Mouse (Mus musculus) forebrain, embryonic 16.5 days (tissue): ENCODE data around the gene Pax3. TPM values are rescaled to one million over a fixed set of nuclear protein-coding genes. Genes with fewer than 3 reads are reported as not detected.

Experiments used
- ATAC-seq: fragments of 200-750 bp; cut with Nextera tagmentation; 2 replicates; pipeline ENCODE4 v1.8.0; 2017; ENCODE audit warnings: mild to moderate bottlenecking, moderate library complexity
- H3K27ac ChIP-seq: fragments of 300-500 bp; sonication (generic); 2 replicates; pipeline ENCODE4 v1.5.1; 2014; ENCODE audit warnings: low read length, control low read depth
- H3K27me3 ChIP-seq: fragments of 300-500 bp; sonication (generic); replicated peaks from 2 replicates; pipeline ENCODE4 v1.6.1; 2014; ENCODE audit warnings: low read length; ENCODE audit not compliant: control insufficient read depth, insufficient read depth
- H3K36me3 ChIP-seq: fragments of 300-500 bp; sonication (generic); 2 replicates; pipeline ENCODE4 v1.6.1; 2014; ENCODE audit not compliant: control insufficient read depth, insufficient read depth
- H3K4me1 ChIP-seq: fragments of 300-500 bp; sonication (generic); replicated peaks from 2 replicates; pipeline ENCODE4 v1.6.1; 2014; ENCODE audit warnings: low read length; ENCODE audit not compliant: control insufficient read depth, insufficient read depth
- H3K4me2 ChIP-seq: fragments of 300-500 bp; sonication (generic); 2 replicates; pipeline ENCODE4 v1.6.1; 2014; ENCODE audit warnings: mild to moderate bottlenecking, low read length, control low read depth
- H3K4me3 ChIP-seq: fragments of 300-500 bp; sonication (generic); replicated peaks from 2 replicates; pipeline ENCODE4 v1.5.1; 2014; ENCODE audit warnings: mild to moderate bottlenecking, low read length, control low read depth
- H3K9ac ChIP-seq: fragments of 300-500 bp; sonication (generic); replicated peaks from 2 replicates; pipeline ENCODE4 v1.6.1; 2014; ENCODE audit warnings: low read depth, low read length, control low read depth
- H3K9me3 ChIP-seq: fragments of 300-500 bp; sonication (generic); 2 replicates; pipeline ENCODE4 v1.6.1; 2016; ENCODE audit warnings: low read length; ENCODE audit not compliant: control insufficient read depth
- WGBS: fragments of 180-500 bp; shearing (Covaris S2); extraction: QIAGEN DNeasy Blood & Tissue Kit; methylation state at CpG from one replicate; pipeline ENCODE4 v1.1.7; 2014; 5-methylcytosine and 5-hydroxymethylcytosine counted together
- polyA plus RNA-seq: library from polyadenylated mRNA; unstranded; fragments of >200 nt; fragmentation: Nextera tagmentation; extraction: Ambion mirVana; gene quantifications from 2 replicates; pipeline ENCODE4 v1.2.1, GENCODE M21; 2015

The Pax3 gene
- polyA plus RNA-seq, 1 experiment from 2014 or later = not detected

DNA sequence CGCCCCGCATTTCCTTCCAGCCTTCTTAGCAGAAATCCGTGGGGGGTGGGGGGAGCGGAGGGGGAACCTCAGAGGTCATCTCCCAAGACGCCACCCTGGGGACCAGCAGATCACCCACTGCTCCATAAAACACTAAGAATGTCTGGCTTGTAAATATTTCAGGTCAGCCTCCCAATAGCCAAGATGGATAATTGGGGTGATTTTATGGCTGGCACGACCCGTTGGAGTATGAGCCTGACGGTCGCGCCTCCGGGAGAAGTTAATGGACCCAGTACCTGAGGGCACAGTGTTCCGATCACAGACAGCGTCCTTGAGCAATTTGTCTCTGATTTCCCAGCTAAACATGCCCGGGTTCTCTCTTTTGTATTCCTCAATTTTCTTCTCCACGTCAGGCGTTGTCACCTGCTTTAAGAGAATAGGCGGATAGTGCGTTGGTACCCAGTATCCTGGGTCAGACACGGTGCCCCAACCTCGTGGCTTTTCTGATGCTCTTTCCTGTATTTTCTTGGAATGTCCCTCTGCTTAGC, 3.4 kb downstream of the Pax3 start:
- Histone ChIP-seq H3K4me1 (peaks cover 23% of the 10 kb centered on the region), H3K27me3 (peaks cover 93% of the 10 kb centered on the region), H3K27ac (no peak overlapping the region), H3K9me3 (no peaks in the 10 kb centered on the region), H3K9ac (no peak overlapping the region), H3K36me3 (no peaks in the 10 kb centered on the region), H3K4me3 (no peak overlapping the region), H3K4me2 (no peak overlapping the region)
- WGBS = 2% methylated on average over 20 of the region's 20 CpGs
- no peak for ATAC-seq

DNA sequence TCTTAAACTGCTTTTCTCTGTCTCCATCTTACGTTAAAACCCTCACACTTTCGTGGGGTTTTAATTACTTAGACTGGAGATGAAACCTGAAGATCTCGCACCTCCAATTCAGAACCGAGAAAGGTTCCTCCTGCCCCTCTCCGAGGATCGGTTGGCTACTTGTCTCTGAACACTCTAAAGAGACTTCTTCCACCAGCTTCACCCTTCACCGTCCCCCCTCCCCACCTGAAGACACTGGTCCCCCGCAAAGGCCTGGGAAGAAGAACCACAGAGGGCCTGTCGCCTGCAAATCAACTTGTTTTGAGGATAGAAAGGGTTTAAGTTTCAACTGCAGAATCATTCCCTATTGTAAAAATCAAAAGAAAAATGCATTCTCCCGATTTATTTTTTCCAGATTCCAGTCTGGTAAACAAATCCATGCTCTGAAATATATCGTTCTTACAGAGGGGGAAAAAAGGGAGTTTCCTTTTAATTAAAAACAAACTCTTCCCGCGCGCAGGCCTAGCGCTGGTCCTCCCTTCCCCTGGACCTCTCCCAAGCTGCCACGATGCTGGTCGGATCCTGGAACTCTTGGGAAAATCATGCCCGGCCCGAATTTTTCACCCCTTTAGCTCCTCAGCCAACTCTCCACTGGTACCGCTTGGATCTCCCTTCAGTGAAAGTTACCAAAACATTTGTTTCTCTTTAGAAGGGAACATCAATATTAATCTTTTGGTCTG, 4.0 kb downstream of the Pax3 start:
- Histone ChIP-seq H3K4me3 (no peak overlapping the region), H3K27ac (no peak overlapping the region), H3K36me3 (no peaks in the 10 kb centered on the region), H3K27me3 (peaks cover 93% of the 10 kb centered on the region), H3K9ac (no peak overlapping the region), H3K4me1 (peaks cover 23% of the 10 kb centered on the region), H3K4me2 (no peak overlapping the region), H3K9me3 (no peaks in the 10 kb centered on the region)
- ATAC-seq = no peak
- WGBS = 13% methylated on average over 20 of the region's 20 CpGs

DNA sequence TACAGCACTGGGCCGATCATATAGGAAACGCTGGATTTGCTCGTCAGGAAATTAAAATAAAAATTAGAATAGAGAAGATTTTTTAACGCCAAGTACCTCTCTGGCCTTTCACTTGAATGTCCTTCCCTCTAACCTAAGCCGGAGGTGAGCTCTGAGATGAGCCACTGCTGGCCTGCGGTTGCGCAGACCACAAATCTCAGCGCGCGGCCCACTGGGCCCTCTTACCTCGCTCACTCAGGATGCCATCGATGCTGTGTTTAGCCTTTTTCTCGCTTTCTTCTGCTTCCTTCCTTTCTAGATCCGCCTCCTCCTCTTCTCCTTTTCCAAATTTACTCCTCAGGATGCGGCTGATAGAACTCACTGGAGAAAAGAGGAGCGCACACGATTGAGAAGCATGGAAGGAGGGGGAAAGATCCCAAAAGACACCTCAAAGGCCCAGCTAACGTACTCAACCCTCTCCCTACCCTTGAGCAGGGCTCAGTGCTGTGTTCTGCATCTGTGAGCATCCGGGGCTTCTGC, 4.7 kb downstream of the Pax3 start:
- 20% methylated on average over 19 of the region's 19 CpGs for WGBS
- H3K4me1 ChIP-seq = peaks cover 23% of the 10 kb centered on the region
- no peak for ATAC-seq
- no peaks in the 10 kb centered on the region for H3K9me3 ChIP-seq
- H3K27me3 ChIP-seq = peaks cover 93% of the 10 kb centered on the region
- H3K4me2 ChIP-seq = no peak overlapping the region
- H3K27ac ChIP-seq = no peak overlapping the region
- no peaks in the 10 kb centered on the region for H3K36me3 ChIP-seq
- H3K9ac ChIP-seq = no peak overlapping the region
- H3K4me3 ChIP-seq = no peak overlapping the region

DNA sequence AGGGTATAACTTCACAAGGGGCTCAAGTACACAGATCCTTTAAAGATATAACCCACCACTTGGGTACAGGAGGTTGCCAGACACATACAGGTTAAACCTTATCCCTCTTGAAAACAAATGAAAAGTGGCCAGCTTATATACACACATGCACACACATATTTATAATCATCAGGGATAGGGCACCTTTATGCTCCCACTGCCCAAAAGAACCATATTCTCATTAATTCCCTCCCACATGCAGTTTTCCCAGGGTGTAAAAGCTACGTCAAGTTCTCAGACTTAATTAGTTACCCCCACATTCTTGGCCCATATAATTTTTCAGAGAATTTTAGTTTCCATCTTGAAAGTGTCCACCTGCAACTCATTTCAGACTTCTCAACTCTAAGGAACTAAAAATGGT, 5.2 kb downstream of the Pax3 start:
- no peak for ATAC-seq
- no peak overlapping the region for H3K4me2 ChIP-seq
- H3K9me3 ChIP-seq = no peaks in the 10 kb centered on the region
- peaks cover 93% of the 10 kb centered on the region for H3K27me3 ChIP-seq
- no peaks in the 10 kb centered on the region for H3K36me3 ChIP-seq
- no peak overlapping the region for H3K27ac ChIP-seq
- no peak overlapping the region for H3K4me3 ChIP-seq
- H3K9ac ChIP-seq = no peak overlapping the region
- WGBS = 56% methylated on average over 1 of the region's 1 CpGs
- H3K4me1 ChIP-seq = peaks cover 20% of the 10 kb centered on the region

DNA sequence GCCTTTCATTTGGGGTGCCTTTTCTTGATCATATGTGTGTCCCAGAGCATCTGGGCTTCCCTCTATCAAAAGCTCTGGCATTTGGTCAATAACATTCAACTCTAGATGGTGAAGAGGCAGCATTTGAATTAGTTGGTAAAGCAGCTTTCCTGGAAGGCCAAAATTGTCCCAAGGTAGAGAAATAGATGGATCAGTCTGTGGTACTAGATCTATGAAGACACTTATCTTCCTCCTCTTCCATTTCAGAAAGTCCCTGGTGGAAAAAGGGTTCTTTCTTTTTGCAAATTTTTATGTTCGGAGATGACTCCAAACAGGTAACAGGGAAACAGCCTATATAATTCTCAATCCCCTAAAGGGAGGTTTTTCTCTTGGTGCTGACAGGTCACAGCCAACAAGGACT, 5.6 kb downstream of the Pax3 start:
- no peak overlapping the region for H3K4me3 ChIP-seq

DNA sequence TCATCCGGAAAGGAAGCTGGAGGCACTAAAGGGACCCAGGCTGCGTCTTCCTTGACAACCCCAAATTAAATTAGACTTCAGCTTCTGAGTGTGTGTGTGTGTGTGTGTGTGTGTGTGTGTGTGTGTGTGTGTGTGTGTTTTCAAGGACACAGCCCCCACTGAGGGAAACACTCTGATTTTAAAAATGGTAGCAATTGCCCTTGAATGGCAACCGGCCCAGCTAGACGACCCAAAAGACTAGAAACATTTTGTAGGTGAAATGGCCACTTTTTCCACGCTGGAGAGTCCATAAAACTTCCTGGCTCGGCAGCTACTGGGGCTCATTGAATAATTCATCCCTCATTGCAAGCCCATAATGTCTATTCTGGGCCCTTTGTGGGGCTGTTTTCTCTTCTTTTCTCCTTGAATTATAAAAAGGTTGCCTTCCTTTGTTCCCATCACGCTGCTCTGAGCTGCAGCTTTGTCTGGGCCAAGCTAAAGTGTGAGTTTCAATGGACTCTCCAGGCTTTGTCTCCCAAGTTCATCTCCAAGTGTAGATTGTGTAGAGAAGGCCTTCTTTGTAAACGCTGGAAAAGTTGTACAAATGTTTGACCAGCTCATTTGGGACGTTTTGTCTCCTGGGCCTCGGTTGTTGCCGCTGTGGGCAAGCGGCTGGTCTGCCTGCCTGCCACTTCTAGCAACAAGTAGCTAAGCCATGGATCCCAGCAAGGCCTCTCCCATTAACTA, 6.4 kb downstream of the Pax3 start:
- Histone ChIP-seq H3K27me3 (peaks cover 91% of the 10 kb centered on the region), H3K27ac (no peak overlapping the region), H3K36me3 (no peaks in the 10 kb centered on the region), H3K4me1 (peaks cover 15% of the 10 kb centered on the region), H3K9me3 (no peaks in the 10 kb centered on the region), H3K9ac (no peak overlapping the region), H3K4me2 (no peak overlapping the region), H3K4me3 (no peak overlapping the region)
- peak; percentile 24; the same call in 1 of the 2 replicates for ATAC-seq
- 3% methylated on average over 12 of the region's 12 CpGs for WGBS

More for the DNA sequence above, 5.6 kb downstream of the Pax3 start:
- 79% methylated on average over 1 of the region's 1 CpGs for WGBS
- Histone ChIP-seq H3K4me2 (no peak overlapping the region), H3K27me3 (peaks cover 92% of the 10 kb centered on the region), H3K36me3 (no peaks in the 10 kb centered on the region), H3K9ac (no peak overlapping the region), H3K27ac (no peak overlapping the region), H3K4me1 (peaks cover 15% of the 10 kb centered on the region), H3K9me3 (no peaks in the 10 kb centered on the region)
- no peak for ATAC-seq

DNA sequence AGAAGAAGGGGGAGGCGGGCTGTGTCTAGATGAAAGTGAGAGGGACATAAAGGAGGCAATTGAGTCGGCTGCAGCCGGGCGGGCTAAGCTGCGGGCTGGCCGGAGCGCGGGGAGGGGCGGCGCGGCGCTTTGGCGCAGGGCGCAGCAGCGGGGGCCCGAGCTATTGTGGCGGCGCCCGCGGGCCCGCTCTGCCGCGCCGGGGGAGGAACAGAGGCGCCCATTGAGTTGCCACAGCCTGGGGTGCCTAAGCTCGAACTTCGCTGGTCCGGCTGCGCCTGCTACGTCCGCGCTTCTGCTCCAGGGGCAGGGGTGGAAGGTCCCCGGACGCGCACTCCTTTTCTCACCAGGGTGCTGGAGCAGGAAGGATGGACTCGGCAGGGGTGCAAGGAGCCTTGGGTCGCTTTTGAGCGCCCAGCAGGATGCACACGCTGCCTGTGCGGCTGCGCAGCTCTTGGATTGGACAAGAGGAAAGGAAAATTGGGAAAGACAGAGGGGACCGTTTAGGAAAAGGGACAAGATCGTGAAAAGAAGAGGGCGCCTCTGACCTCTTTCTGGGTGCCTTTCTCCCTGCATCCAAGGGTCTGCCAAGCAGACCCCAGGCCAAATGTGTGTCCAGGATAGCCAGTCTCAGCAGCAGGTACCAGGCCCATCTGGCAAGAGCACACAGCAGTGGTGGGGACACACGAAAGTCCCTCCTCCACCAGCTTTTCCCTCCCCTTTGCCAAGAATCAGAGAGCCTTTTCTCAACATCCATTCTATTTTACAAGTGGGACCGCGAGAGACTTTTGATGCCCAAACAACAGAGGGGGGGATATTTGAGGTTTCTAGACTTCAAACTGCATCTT, 7.2 kb downstream of the Pax3 start:
- Histone ChIP-seq H3K4me3 (peak overlapping the region; percentile 13), H3K4me2 (peak overlapping the region; percentile 44), H3K9me3 (no peaks in the 10 kb centered on the region), H3K36me3 (no peaks in the 10 kb centered on the region), H3K27me3 (peaks cover 93% of the 10 kb centered on the region), H3K9ac (no peak overlapping the region), H3K4me1 (peaks cover 15% of the 10 kb centered on the region), H3K27ac (no peak overlapping the region)
- WGBS = under 1% methylated on average over 35 of the region's 47 CpGs
- ATAC-seq = peak; percentile 76

DNA sequence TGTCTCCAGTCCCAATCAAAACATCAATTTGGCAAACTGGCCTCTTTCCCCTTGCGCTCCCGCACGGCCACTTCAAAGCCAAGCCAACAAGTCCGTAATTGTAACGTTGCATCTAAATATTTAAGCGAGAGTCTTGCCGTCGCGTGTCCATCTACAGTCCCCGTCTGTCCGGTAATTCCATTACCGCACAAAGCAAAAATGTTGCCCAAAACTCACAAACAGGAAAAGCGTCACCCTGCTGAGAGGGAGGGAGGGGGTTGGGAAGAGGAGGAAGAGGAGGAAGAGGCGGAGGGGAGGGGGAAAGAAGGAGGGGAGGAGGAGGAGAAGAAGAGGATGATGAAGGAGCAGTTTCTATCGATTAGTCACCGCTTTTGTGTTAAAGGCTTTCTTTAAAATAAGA, 7.9 kb downstream of the Pax3 start:
- ATAC-seq = no peak
- H3K27ac ChIP-seq = no peak overlapping the region
- WGBS = 1% methylated on average over 16 of the region's 16 CpGs
- no peaks in the 10 kb centered on the region for H3K9me3 ChIP-seq
- no peaks in the 10 kb centered on the region for H3K36me3 ChIP-seq
- peak overlapping the region; percentile 44 for H3K4me2 ChIP-seq
- peaks cover 91% of the 10 kb centered on the region for H3K27me3 ChIP-seq
- H3K4me1 ChIP-seq = peaks cover 15% of the 10 kb centered on the region
- H3K4me3 ChIP-seq = peak overlapping the region; percentile 13; the same call in 1 of the 2 replicates
- no peak overlapping the region for H3K9ac ChIP-seq

DNA sequence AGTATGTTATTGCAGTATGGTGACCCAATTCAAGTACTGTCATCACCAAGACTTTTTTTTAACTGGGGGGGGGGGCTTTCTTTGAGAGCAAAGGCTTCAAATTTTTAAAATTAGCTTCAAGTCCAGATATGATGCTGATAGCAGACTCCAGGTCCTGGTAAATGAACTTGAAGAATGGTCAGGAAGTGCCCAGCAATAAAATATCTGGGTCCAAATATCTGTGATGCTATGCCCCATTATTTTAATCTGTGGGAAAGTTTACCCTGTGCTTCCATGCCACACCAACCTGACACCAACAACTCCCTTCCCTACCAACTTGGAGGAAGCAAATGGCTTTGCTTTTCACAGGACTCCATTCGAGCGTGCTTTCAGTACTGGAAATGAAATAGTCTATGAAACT, 8.6 kb downstream of the Pax3 start:
- Histone ChIP-seq H3K4me3 (no peak overlapping the region), H3K4me1 (peaks cover 15% of the 10 kb centered on the region), H3K27me3 (peaks cover 88% of the 10 kb centered on the region), H3K4me2 (no peak overlapping the region), H3K9ac (no peak overlapping the region), H3K36me3 (no peaks in the 10 kb centered on the region), H3K27ac (no peak overlapping the region), H3K9me3 (no peaks in the 10 kb centered on the region)
- 1% methylated on average over 2 of the region's 2 CpGs for whole genome bisulfite sequencing
- ATAC-seq = no peak
